Mouse (Mus musculus) cortical plate, adult 2 months (tissue): ENCODE measurements around the gene Timmdc1.

Source experiments
- CTCF ChIP-seq: fragments of 200-500 bp; IDR thresholded peaks from 2 replicates; pipeline ENCODE4 v1.5.1; 2011; ENCODE audit warnings: mild to moderate bottlenecking, control low read depth, low read length; ENCODE audit not compliant: insufficient read depth; ENCODE audit errors: extremely low read depth
- POLR2A ChIP-seq: fragments of 200-500 bp; IDR thresholded peaks from 2 replicates; pipeline ENCODE4 v1.6.1; 2011; ENCODE audit warnings: mild to moderate bottlenecking, low read length, control low read depth; ENCODE audit not compliant: insufficient read depth; ENCODE audit errors: extremely low read depth

DNA sequence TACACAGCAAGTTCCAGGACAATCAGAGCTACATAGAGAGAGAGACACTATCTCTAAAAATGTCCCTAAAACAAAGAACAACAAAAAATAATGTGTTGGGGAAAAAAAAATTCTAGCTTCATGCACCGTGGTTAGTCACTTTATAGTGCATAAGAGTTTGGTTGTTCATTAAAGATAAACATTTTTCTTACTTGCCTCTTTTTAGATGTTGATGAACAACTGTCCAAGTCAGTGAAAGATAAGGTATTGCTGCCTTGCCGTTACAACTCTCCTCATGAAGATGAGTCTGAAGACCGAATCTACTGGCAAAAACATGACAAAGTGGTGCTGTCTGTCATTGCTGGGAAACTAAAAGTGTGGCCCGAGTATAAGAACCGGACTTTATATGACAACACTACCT, 48.8 kb downstream of the Timmdc1 start:
- TF ChIP-seq CTCF: no peak
- no peak for TF ChIP-seq POLR2A
